Mouse (Mus musculus): ENCODE results near the gene H2al1i. TPM values are rescaled to one million over a fixed set of nuclear protein-coding genes. Genes with fewer than 3 reads are reported as not detected.

H2al1i gene
- total RNA-seq, 4 experiments from 2014 or later: not detected

Other genes starting within 250 kb of the H2al1i start
- gene H2al1a, start 25.4 kb upstream of the H2al1i start, total RNA-seq (2022): not detected
- gene H2al1b, start 22.2 kb upstream of the H2al1i start, total RNA-seq (2022): not detected
- gene H2al1c, start 19.0 kb upstream of the H2al1i start, total RNA-seq (2022): not detected
- gene H2al1d, start 15.8 kb upstream of the H2al1i start, total RNA-seq (2022): not detected
- not detected for gene H2al1e, start 12.7 kb upstream of the H2al1i start, total RNA-seq (2022)
- not detected for gene H2al1f, start 9.5 kb upstream of the H2al1i start, total RNA-seq (2022)
- gene H2al1g, start 6.4 kb upstream of the H2al1i start, total RNA-seq (2022): not detected
- not detected for gene H2al1h, start 3.2 kb upstream of the H2al1i start, total RNA-seq (2022)
- not detected for gene H2al1j, start 3.2 kb downstream of the H2al1i start, total RNA-seq (2022)

All from gastrocnemius, adult 8-10 months (tissue).